Mouse (Mus musculus): Measurements from ENCODE around the gene Ube2cbp.

The Ube2cbp gene

DNA sequence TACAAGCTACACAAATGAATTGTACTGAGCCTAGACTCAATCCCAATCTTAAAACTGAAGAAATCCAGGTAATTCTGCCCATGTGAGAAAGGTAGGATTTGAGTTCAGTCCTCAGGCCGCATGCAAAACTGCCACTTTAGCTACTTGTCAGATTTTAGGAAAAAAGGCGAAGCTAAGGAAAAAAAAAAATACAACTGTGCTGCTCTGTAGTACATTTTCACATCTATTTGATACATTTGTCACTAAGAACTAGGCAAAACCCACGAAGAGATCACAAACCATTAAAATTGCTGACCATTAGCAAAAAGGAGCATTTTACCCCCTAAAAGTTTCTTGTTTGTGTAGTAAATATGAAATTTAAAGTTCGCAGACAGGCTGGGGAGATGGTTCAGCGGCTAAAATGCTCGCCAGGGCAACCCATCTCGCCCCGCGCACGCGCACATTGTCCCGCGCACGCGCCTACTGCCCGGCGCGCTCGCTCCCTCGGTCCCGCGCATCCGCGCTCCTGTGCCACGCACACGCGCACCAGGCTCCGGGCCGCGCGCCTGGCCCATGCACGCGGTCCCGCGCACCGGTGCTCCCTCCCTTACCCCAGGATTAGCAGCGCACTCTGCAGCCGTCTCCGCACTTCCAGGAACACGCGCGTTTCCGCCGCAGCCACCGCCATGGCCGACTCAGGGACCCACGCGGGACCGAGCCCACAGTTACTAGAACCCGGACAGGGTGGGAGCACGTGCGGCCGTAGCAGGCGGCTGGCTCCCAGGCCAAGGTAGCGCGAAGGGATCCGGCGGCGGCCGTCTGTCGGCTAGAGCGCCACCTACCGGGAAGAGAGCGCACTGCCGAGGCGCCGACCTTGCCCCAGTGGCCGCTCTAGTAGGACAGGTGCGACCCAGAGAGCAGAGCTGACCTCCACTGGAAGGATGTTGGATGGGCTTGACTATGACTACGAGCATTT is at the start of gene Ube2cbp:
TSS of gene Ube2cbp (minus strand) at position 800 of the 955 bp plus-strand sequence.
- DNase-seq (ENCODE audit: low read depth, low spot score): peak; percentile 65

DNA sequence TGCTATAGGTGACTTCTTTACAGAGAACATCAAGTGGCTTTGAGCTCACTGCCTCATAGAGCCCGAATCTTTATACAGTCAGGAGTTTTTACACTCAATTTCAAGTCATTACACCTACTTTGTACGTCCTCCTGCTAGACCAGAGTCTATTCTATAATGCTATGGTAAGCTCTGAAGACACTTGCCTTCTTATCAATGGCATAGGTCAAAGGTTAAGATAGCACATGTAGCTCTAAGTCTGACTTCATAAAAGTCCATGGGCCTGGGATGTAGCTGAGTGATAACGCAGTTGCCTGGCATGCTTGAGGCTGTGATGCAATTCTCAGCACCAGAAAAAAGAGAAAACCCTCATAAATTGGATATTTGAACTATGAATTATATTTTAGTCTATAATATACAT is 49.6 kb upstream of the Ube2cbp start:
- no peak for DNase-seq (ENCODE audit: low read depth, low spot score)

DNA sequence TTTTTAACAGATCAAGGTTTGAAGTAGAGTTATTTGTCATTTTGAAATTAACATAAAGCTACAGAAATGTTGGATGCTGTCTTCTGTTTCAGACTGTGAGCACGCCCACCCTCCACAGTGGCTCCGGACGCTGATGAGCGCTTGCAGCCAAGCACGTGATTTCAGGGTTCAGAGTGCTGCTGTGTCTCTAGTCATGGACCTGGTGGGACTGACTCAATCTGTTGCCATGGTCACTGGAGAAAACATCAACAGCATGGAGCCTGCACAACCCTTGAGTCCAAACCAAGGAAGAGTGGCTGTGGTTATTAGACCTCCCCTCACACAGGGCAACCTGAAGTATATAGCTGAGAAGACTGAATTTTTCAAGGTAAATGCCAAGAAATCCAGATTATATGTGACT is 49.0 kb upstream of the Ube2cbp start:
- DNase-seq (ENCODE audit: low read depth, low spot score): no peak

DNA sequence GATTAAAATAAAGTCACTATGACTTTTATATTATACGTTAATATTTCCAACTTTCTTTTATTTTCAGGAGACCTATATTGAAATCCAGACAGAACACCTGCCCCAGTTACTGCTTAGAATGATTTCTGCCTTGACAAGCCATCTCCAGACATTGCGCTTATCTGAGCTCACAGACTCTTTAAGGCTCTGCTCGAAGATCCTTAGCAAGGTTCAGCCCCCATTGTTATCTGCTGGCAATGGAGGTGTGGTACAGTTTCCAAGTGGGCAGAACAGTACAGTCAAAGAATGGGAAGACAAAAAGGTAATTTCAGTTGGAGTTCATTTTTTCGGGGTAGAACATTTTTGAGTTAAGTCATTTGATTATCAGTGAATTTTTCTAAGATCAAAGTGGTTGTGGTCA is 42.7 kb upstream of the Ube2cbp start:
- DNase-seq (ENCODE audit: low read depth, low spot score): no peak

DNA sequence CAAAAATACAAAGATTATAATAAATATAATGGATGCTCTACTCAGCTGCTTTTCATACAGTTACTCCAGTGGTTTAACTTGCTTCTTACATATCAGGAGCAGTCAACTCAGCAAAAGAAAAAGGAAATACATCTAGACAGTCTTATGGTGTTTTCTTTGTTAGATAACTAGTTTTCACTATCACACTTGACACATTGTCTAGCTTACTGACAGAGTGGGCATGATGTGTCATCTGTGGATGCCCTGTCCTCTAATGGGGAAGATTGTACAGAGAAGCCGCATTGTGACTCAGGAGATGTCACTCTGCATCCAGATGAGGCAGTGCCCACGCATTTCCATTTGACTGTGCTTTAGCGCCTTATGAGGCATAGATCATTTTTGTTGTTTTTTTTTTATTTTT is 34.3 kb upstream of the Ube2cbp start:
- DNase-seq (ENCODE audit: low read depth, low spot score): no peak

DNA sequence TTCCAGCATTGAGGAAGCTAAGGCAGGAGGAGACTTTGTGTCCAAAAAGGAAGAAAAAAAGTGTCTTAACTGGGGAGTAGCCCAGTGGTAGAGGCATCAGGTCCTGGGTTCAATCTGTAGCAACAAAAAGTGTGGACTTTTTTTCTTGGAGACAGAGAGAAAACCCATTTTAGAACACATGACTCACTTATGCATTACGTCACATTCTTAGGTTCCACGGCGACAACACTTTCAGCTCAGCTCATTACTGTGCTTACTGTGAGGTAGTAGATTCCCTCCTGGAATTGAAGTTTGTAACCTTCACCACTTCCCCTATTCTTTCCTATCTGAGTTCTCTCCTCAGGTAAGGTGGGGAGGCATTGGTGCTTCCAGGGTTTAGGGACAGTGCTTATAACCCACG is 31.5 kb upstream of the Ube2cbp start:
- no peak for DNase-seq (ENCODE audit: low read depth, low spot score)

DNA sequence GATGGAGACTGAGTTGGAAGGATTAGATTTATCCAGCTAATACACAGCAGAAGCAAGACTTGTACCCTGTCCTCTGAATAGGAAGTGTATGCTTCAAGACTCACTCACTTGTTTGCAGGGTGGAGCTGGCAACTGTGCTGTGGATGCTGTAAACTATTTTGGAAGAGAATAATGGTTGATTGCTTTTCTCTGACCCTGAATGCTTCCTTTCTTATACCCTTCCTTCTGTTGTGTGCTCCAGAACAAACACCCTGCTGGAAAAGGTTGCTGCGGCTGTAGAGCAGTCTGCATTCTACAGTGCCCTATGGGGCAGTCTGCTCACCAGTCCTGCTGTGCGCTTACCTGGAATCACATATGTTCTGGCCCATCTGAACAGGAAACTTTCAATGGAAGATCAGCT is 27.0 kb upstream of the Ube2cbp start:
- DNase-seq (ENCODE audit: low read depth, low spot score): no peak

DNA sequence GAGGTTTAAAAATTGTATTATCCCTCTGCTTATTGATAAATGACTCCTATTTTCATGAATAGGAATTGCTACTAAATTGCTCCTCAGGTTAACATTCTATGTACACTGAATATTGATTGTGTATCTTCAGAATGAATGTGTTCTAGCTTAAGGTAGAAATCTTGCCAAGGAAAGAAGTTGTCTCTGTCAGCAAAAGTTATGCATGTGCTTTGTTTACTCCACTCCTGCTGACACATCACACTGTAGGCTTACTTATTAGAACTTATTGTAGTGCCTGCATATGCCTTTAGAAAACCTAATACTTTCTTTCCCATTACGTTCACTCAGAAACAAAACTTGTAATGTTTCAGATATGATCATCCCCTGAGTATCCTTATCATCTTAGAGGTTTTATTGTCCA is 17.5 kb upstream of the Ube2cbp start:
- DNase-seq (ENCODE audit: low read depth, low spot score): no peak

DNA sequence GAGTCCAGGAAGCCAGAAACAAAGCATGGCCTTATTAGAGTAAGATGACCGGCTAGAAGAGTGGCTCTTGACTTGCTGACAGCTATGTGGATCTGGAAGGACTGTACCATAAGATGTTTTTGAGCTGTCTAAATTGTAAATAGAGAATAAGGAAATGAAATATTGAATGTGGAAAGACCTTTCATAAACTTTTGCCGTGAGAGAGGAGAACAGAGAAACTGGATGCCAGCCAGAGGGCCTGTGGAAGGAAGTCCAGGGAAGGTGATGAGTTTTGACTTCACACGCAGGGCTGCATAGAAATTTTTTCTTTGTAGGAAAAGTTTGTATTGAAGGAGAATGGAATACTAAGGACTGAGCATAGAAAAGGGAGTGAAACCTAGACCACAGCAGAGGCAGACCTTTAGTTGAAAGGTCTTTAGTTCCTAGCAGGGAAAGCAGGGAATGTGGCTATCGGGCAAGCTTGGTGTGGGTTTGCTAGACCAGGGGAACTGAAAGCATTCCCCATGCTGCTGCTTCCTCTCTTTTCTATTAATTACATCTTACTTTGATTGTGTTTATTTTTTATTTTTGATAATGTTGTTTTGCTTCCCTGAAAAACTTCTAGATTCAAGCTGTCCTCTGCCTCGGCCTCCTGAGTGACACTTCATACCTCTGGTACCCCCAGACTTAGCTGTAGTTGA is 13.8 kb upstream of the Ube2cbp start:
- DNase-seq (ENCODE audit: low read depth, low spot score): no peak

DNA sequence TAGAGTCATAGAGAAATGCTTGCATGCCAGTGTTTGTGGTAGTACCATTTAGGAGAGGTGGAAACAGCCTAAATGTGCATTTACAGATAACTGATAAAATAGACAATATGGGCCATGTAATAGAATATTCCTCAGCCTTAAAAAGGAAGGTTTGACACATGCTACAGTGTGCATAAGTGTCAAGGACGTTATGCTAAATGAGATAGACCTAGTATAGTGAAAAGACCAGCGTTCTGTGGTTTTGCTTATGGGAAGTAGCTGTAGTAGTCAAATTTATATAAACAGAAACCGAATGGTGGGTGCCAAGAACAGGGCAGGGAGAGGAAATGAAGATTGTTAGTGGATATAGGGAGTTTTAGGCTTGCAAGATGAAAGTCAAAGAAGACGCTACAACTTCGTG is 12.0 kb upstream of the Ube2cbp start:
- no peak for DNase-seq (ENCODE audit: low read depth, low spot score)

DNA sequence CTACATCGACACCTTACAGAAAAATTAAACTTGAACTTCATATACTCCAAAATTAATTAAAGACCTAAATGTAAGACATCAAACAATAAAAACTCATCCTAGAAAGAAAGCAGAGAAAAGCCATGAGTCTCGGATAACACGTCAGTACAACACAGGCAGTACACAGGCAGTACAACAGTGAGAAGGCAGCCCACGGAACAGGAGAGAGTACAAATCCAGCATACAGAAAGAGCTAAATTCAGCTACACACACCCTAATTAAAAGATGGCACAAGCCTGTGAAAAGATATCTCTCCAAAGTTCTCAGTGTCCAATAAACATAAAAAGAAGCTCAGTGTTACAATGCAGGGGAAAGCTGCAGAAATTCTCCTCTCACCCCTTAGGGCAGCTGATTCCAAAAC is 11.2 kb upstream of the Ube2cbp start:
- no peak for DNase-seq (ENCODE audit: low read depth, low spot score)

DNA sequence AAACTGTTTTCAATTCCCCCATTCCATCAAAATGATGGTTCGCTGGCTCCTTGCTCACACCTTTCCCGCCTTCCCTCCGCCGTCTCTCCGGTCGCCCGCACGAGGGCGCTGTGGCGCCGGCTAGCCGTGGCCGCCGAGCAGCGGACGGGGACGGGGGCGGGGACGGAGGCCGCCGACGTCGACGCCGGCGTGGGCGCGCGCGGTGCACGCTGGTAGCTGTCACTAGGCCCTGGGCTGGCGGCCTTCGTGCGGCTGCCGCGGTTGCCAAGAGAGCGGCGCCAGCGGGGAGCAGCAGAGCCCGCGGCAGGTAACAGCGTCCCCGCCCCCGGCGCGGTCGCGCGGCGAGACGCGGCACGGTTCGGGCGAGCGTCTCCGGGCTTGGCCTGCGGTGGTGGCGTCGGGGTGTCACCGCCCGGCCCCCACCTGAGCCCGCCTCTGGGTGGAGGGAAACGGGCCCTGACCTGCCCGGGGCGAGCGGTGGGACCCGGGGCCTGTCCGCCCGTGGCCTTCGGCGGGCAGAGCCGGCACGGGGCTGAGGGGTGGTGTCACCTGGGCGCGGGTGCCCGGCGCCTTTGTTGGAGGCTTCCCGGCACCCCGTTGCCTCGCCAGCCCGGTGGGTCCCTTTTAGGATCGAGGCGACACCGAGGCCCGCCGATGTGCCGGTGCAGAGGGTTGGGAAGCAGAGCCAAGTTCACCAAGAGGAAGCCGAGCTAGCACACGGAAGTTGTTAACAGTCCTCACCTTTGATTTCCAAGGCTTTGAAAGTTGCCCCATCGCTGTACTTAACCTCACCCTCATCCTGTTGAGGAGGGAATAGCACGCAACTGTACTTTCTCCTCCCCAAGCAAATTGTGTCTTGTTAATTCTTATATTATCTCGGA is 2.5 kb upstream of the Ube2cbp start, which contains the start of gene Dop1a:
TSS of gene Dop1a (plus strand) at position 165 of the 881 bp plus-strand sequence.
- peak; percentile 85 for DNase-seq (ENCODE audit: low read depth, low spot score)

DNA sequence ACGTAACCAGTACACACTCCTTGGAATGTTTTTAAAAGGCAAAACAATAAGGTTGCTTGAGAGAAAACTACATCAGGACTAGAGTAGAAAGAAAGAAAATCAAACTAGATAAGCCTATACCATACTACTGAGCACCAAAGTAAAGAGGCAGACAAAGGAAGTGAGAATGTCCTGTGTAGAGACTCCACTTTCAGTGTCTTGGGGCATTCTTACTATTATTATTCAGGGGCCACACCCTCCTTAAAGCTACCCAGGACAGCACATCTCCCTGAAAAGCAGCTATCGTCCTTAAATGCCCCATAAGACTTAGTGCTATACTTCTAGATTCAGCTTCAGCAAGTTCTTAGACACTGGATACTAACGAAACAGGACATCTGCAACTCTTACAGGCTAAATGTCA is 11.1 kb downstream of the Ube2cbp start:
- DNase-seq (ENCODE audit: low read depth, low spot score): no peak

DNA sequence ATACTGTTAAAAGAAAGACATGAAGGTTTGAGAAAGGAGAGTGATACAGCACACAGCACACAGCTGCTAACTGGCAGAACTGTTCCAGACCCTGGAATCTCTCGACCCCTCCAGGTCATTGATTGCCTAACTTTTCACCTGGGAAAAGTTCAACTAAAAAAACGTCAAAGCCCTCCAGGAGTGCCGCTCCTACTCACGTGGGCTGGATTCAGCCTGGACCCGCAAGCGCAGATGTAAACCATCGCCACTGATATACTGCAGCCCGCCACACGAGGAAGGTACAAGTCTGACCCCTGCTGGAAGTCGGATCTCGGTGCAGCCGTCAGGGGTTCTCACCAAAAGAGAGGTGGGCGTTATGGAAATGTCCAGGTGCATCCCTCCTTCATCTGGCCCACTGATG is 13.1 kb downstream of the Ube2cbp start:
- DNase-seq (ENCODE audit: low read depth, low spot score): no peak

DNA sequence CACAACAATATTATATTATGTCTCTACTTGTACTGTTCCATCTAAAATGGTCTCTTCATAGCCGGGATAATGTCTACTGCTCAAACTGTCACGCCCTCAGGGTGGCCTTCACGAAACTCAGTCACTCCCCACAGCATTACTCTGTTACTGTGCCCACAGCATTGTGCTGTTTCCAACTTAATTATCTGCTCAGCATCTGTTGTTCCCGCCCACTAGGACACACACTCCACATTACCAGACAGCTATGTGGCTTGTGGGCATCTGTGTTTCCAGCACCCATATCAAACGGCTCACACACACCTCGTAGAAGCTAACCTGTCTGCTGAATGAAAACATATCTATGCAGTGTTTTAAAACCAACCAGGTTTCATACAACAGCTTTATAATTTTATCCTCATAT is 13.7 kb downstream of the Ube2cbp start:
- DNase-seq (ENCODE audit: low read depth, low spot score): no peak

DNA sequence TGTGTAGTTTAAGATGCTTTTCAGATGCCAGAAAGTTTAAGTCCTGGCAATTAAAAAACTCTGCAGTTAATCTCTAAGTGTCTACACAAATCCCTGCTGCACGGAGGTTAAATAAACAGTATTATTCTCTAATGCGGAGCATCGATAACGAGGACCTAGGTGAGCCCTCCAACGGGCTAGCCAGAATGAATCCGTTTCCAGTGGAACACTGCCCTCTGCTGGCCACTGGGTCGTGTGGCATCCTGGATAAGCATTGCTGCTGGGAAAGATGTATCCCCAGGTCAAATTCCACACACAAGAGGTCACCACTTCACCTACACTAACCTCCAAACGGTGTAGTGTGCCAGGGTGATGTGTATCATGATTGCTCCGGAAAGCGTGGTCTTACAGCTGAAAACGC is 15.2 kb downstream of the Ube2cbp start:
- DNase-seq (ENCODE audit: low read depth, low spot score): peak; percentile 29

DNA sequence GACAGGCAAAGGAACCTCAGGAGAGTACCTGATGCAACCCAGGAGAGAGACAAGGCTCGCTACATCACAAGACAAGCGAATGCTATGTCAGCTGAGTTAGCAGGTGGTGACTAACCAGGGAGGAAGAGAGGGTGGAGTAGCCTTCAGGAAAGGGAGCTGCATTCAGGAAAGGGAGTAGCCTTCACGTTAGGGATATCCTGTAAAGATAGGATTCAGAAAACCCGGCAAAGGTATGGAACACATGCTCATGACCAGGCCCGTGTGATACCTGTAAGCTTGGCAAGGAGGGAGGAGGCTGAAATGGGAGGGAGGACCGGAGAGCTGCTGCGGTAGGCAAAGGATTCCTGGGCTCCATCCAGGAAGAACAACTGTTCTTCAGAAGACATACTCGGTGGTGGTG is 17.3 kb downstream of the Ube2cbp start:
- DNase-seq (ENCODE audit: low read depth, low spot score): no peak

DNA sequence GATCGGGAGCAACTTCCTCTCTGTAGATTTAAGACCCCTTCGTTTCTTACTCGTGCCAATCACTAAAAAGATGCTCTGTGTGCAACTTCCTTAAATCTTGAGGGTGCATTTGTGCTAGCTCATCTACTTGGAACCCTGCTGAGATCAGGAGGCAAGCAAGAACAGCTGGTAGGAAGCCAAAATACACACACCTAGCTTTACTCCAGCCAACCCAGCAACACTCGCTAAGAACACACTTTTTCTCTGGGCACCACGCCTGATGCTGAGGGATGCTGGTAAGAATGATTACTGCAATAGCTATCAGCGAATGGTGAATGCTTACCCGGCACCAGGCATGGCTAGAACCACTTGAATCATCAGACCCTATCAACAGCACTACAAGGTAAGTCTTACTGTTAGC is 17.9 kb downstream of the Ube2cbp start:
- DNase-seq (ENCODE audit: low read depth, low spot score): no peak

DNA sequence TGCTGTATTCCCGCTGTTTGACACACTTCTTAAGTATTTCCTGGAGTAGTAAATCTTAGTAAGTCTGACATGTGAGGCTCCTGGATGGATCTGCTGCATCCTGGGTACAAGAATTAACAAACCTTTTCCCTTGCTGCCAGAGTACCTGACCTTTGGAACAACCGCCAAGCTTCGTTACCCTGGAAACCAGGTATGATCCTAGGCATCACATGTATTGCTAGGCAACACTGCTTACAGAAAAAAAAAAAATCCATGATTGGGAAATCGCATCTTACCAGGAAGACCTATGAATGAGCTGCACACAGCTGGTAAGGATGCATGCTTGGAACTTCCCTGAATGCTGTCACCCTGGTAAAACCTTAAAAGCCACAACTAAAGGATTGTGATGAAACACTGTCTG is 22.5 kb downstream of the Ube2cbp start:
- no peak for DNase-seq (ENCODE audit: low read depth, low spot score)

DNA sequence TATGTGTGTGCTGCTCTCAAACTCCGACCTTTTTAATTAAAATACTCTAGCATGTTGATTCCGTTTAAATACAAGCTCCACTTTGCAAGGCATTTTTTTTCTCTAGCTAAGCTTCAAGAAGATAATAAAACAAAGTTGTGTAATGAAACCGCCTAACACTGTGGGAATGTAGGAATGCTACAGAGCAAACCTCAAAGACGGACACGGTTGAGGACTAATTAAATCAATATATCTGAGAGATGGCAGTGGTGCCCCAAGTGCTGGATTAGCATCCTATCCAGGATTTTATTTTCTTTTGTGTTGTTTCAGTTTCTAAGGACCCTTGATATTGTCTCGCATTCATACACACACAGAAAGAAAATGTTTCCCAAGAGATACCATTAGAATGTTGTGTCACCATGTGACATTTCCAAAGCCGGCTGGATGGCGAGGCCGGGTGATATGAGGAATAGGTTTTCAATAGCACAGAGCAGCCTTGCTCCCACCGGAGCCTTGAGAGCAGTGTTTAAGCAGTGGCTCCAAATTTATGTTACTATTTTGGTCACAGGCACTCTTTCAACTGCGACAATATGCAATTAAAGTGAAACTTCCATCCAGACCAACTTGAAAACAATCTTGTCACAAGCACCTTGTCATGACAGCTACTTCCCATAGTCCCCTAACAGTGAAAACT is 26.3 kb downstream of the Ube2cbp start:
- no peak for DNase-seq (ENCODE audit: low read depth, low spot score)

DNA sequence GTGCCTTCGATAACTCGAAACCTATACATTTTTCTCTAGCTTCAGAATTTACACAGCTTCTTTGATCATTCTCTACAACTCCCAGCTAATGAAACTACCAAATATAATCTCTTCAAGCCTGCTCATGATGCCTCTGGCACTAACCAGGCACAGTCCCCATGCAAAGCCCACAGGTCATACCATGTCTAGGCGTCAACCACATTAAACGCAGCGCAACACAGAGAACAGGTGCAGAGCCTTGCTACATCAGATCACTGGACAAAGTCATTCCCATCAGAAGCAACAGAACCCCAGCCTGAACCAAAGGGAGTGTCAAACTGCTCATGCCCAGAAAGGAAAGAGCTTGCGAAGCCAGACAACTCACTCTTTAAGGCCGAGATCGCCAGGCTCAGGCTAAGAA is 28.1 kb downstream of the Ube2cbp start:
- no peak for DNase-seq (ENCODE audit: low read depth, low spot score)

All from c-Kit-negative CD71-positive TER-119-positive erythroid progenitor cells, embryonic 14.5 days (primary cell).